Mouse (Mus musculus): ENCODE results near the gene Gpr176.

GRCm38 (mm10) chr2:118401834-118402727 lies 28.9 kb upstream of the Gpr176 start:
- TF ChIP-seq HCFC1 (IDR thresholded peaks at IDR 0.05; ENCODE audit: borderline replicate concordance, insufficient read depth, low read length) (no peak), CHD2 (IDR thresholded peaks at IDR 0.05; ENCODE audit: low read depth, low read length) (no peak), ZNF384 (IDR thresholded peaks at IDR 0.05; ENCODE audit: low read depth, low read length) (no peak)

Measured in ES-E14 (cell line).